8 mouse cellular contexts compared by ENCODE assay signal in the genomic region with DNA sequence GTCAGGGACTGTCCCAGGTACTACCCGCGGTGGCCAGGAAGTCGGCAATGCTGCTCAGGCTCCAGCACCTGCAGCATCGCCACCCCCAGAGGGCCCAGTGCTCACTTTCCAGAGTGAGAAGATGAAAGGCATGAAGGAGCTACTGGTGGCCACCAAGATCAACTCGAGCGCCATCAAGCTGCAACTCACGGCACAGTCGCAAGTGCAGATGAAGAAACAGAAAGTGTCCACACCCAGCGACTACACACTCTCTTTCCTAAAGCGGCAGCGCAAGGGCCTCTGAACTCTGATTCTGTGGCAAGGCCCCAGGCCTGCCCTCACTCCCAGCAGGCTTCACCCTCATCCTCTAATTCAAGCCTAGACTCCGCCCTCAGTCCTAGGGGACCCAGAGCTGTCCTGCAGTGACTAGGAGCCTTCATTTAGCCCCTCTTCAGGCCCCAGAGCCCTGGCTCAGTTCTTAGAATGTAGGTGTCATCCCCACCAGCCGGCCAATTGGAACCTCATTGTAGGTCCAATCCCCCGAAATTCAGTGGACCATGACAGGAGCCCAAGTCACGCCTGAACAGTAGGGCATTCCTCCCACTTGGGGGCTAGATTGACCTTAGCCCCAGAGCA. TPM values are rescaled to one million over a fixed set of nuclear protein-coding genes. Genes with fewer than 3 reads are reported as not detected.
DNase-seq lines count a peak whose midpoint lies in the region; ATAC-seq lines count a peak whose summit lies in the region.

No protein-coding gene starts in this region.

- H3K27me3 ChIP-seq in midbrain, embryonic 11.5 days (ENCODE audit: control insufficient read depth, insufficient read depth, low read length), result no peaks in the 10 kb centered on the region

- H3K36me3 ChIP-seq in midbrain, embryonic 11.5 days (ENCODE audit: control insufficient read depth, insufficient read depth, low read length), result peaks cover 12% of the 10 kb centered on the region

- no peak overlapping the region for H3K27ac ChIP-seq in midbrain, embryonic 11.5 days (ENCODE audit: low read depth, low read length)

- H3K4me1 ChIP-seq in midbrain, embryonic 11.5 days (ENCODE audit: control insufficient read depth, insufficient read depth, low read length), result peaks cover 14% of the 10 kb centered on the region

- no peak overlapping the region for H3K9ac ChIP-seq in midbrain, embryonic 11.5 days (ENCODE audit: low read length)

- no peak for ATAC-seq in midbrain, embryonic 11.5 days (ENCODE audit: low FRiP score)

- 62% methylated on average over 15 of the region's 15 CpGs for WGBS in midbrain, embryonic 11.5 days

- intact Hi-C loops in heart, postnatal 14 days (cut with DNase I), result loop anchor here (10.0 kb wide), 2 partner anchors 275 to 845 kb away; a partner anchor contains a TSS

- peak; percentile 92 for DNase-seq in CD4-positive, CD25-positive, alpha-beta regulatory T cell, adult 2 months (ENCODE audit: low read depth, low spot score)
- peak; percentile 19 for DNase-seq in Muller cell, postnatal 12 days (ENCODE audit: inconsistent ontology term)
- peak; percentile 55 to 61 for DNase-seq in heart, postnatal 14 days
- DNase-seq in kidney, postnatal 4 days, result peak; percentile 54 to 73
- peak; percentile 81 for DNase-seq in midbrain, embryonic 11.5 days (ENCODE audit: low spot score, missing footprints)
- peak; percentile 77 for DNase-seq in thymus, postnatal 14 days
- DNase-seq in c-Kit-positive CD71-positive TER-119-positive erythroid progenitor cells, embryonic 14.5 days (ENCODE audit: low spot score), result no peak
- no peak for DNase-seq in right cerebral cortex, postnatal 14 days

- no peak overlapping the region for H3K4me3 ChIP-seq in midbrain, embryonic 11.5 days (ENCODE audit: low read depth, low read length)

- H3K4me2 ChIP-seq in midbrain, embryonic 11.5 days, result no peak overlapping the region

- H3K9me3 ChIP-seq in midbrain, embryonic 11.5 days (ENCODE audit: control insufficient read depth, low read length), result no peaks in the 10 kb centered on the region

RNA-seq across cellular contexts. Expression of a gene that starts 0.9 kb away (rescaled TPM):
- 10 to 100 TPM; 56.3 TPM for total RNA-seq in heart, postnatal 14 days (2021)
- 6.2 and 8.6 TPM in 2 replicates for polyA plus RNA-seq in midbrain, embryonic 11.5 days (2014; fragmentation: Nextera tagmentation; extraction: Ambion mirVana)

RNA-seq across cellular contexts. Expression of a gene that starts 5.2 kb away (rescaled TPM):
- total RNA-seq in heart, postnatal 14 days (2021), result 10 to 100 TPM; 18.2 to 18.5 TPM
- polyA plus RNA-seq in midbrain, embryonic 11.5 days (2014; fragmentation: Nextera tagmentation; extraction: Ambion mirVana), result 51.2 and 54.7 TPM in 2 replicates

RNA-seq across cellular contexts. Expression of a gene that starts 23.5 kb away (rescaled TPM):
- 100 to 1,000 TPM; 102 to 105 TPM for total RNA-seq in heart, postnatal 14 days (2021)
- polyA plus RNA-seq in midbrain, embryonic 11.5 days (2014; fragmentation: Nextera tagmentation; extraction: Ambion mirVana), result 186 and 215 TPM in 2 replicates

RNA-seq across cellular contexts. Expression of a gene that starts 33.7 kb away (rescaled TPM):
- 1 to 10 TPM; 8.9 to 9.8 TPM for total RNA-seq in heart, postnatal 14 days (2021)
- 0.23 and 0.42 TPM in 2 replicates for polyA plus RNA-seq in midbrain, embryonic 11.5 days (2014; fragmentation: Nextera tagmentation; extraction: Ambion mirVana)

RNA-seq across cellular contexts. Expression of a gene that starts 44.2 kb away (rescaled TPM):
- total RNA-seq in heart, postnatal 14 days (2021), result 100 to 1,000 TPM; 824 to 866 TPM
- 0.81 and 1.8 TPM in 2 replicates for polyA plus RNA-seq in midbrain, embryonic 11.5 days (2014; fragmentation: Nextera tagmentation; extraction: Ambion mirVana)

Comparison
In these comparisons a context has a peak if more than half of its experiments do, and no peak if none do; other contexts are left out.
1. DNase-seq: peak in CD4-positive, CD25-positive, alpha-beta regulatory T cell, adult 2 months (single experiment), Muller cell, postnatal 12 days (single experiment), heart, postnatal 14 days (2 of 2), kidney, postnatal 4 days (2 of 2), midbrain, embryonic 11.5 days (single experiment) and thymus, postnatal 14 days (single experiment); none in c-Kit-positive CD71-positive TER-119-positive erythroid progenitor cells, embryonic 14.5 days (single experiment) and right cerebral cortex, postnatal 14 days (single experiment).